ENCODE assay signal across 8 mouse cellular contexts in the genomic region with DNA sequence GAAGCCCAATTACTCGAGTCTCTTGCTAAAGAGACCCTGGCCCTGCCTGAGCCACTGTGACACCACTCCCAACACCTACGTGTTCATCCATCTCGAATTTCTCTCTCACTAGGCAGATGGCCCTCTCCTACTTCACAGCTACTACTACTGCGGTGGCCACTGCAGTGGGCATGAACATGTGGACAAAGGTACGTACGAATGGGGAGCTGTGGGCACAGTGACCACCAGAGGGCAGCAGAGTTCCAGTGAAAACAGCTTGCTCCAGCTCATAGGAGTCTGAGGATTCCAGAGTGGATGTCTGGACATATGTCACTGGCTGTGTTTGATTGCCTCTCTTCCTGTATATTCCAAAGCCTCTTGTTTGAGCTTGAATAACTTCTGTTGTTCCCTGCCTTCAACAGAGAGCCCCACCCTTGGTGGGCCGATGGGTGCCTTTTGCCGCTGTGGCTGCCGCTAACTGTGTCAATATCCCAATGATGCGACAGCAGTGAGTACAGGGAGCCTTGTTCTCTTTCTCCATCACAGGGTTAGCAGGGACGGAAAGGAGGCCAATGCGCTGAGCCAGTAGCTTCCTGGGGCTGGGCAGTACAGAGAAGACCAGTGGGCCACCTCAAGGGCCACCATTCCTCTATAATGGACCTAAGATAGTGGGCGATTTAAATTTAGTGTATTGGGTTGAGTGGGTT. TPM values are rescaled to one million over a fixed set of nuclear protein-coding genes. Genes with fewer than 3 reads are reported as not detected.
DNase-seq lines count a peak whose midpoint lies in the region; ATAC-seq and TF ChIP-seq lines count a peak whose summit lies in the region.

No protein-coding gene starts in this region.

- peak; percentile 87 to 96 for DNase-seq in adrenal gland, adult (ENCODE audit: inconsistent age in 2 of 2, low spot score in 1 of 2)
- peak; percentile 93 for DNase-seq in gastrocnemius, postnatal 10 days
- DNase-seq in limb, embryonic 10.5 days (ENCODE audit: low spot score), result peak; percentile 93

- H3K4me2 ChIP-seq in intestine, embryonic 16.5 days (ENCODE audit: low read depth, low read length), result no peak overlapping the region
- H3K4me2 ChIP-seq in midbrain, embryonic 13.5 days (replicated peaks), result no peak overlapping the region

- no peaks in the 10 kb centered on the region for H3K9me3 ChIP-seq in intestine, embryonic 16.5 days (ENCODE audit: control insufficient read depth, low read length)
- H3K9me3 ChIP-seq in limb, embryonic 10.5 days (replicated peaks), result no peaks in the 10 kb centered on the region
- H3K9me3 ChIP-seq in midbrain, embryonic 13.5 days, result no peaks in the 10 kb centered on the region

- peak; percentile 72; the same call in 1 of the 2 replicates for ATAC-seq in common myeloid progenitor, adult 5-6 weeks (replicated peaks; ENCODE audit: low read depth, poor library complexity, severe bottlenecking)
- ATAC-seq in intestine, embryonic 16.5 days, result peak; percentile 52
- peak; percentile 85 for ATAC-seq in midbrain, embryonic 13.5 days
- ATAC-seq in inflammation-experienced regulatory T-cells, adult 6 months, result no peak

- TF ChIP-seq CTCF in small intestine, adult 2 months (IDR thresholded peaks at IDR 0.05; ENCODE audit: extremely low read depth, insufficient read length, insufficient replicate concordance, low read depth, low read length), result peak; percentile 94; the same call in 1 of the 2 replicates

- no peak overlapping the region for H3K4me3 ChIP-seq in intestine, embryonic 16.5 days (ENCODE audit: low read length)
- no peak overlapping the region for H3K4me3 ChIP-seq in limb, embryonic 10.5 days
- H3K4me3 ChIP-seq in midbrain, embryonic 13.5 days (replicated peaks), result no peak overlapping the region
- no peak overlapping the region for H3K4me3 ChIP-seq in small intestine, adult 2 months (ENCODE audit: low read depth, low read length)

- no peak for TF ChIP-seq POLR2A in small intestine, adult 2 months (IDR thresholded peaks at IDR 0.05; ENCODE audit: low read depth, low read length)

- no peaks in the 10 kb centered on the region for H3K4me1 ChIP-seq in intestine, embryonic 16.5 days (ENCODE audit: control insufficient read depth, insufficient read depth, low read length)
- no peaks in the 10 kb centered on the region for H3K4me1 ChIP-seq in limb, embryonic 10.5 days
- no peaks in the 10 kb centered on the region for H3K4me1 ChIP-seq in midbrain, embryonic 13.5 days (replicated peaks)
- no peaks in the 10 kb centered on the region for H3K4me1 ChIP-seq in small intestine, adult 2 months (ENCODE audit: control insufficient read depth, insufficient read depth, insufficient read length, low read length)

- no peaks in the 10 kb centered on the region for H3K27me3 ChIP-seq in intestine, embryonic 16.5 days (replicated peaks; ENCODE audit: control insufficient read depth, insufficient read depth, low read length)
- no peaks in the 10 kb centered on the region for H3K27me3 ChIP-seq in limb, embryonic 10.5 days (ENCODE audit: low read depth, poor library complexity, severe bottlenecking)
- no peaks in the 10 kb centered on the region for H3K27me3 ChIP-seq in midbrain, embryonic 13.5 days
- H3K27me3 ChIP-seq in small intestine, adult 2 months (ENCODE audit: control insufficient read depth, insufficient read depth, low read length), result no peaks in the 10 kb centered on the region

- no peaks in the 10 kb centered on the region for H3K36me3 ChIP-seq in intestine, embryonic 16.5 days (ENCODE audit: control insufficient read depth, insufficient read depth, low read length)
- peaks cover 74% of the 10 kb centered on the region for H3K36me3 ChIP-seq in limb, embryonic 10.5 days
- H3K36me3 ChIP-seq in midbrain, embryonic 13.5 days, result peaks cover 46% of the 10 kb centered on the region
- H3K36me3 ChIP-seq in small intestine, adult 2 months (ENCODE audit: control insufficient read depth, insufficient read depth, low read length), result no peaks in the 10 kb centered on the region

- no peak overlapping the region for H3K27ac ChIP-seq in intestine, embryonic 16.5 days (ENCODE audit: low read length)
- no peak overlapping the region for H3K27ac ChIP-seq in limb, embryonic 10.5 days
- H3K27ac ChIP-seq in midbrain, embryonic 13.5 days, result no peak overlapping the region
- no peak overlapping the region for H3K27ac ChIP-seq in small intestine, adult 2 months (ENCODE audit: insufficient read depth, low read depth, low read length)

- WGBS in intestine, embryonic 16.5 days, result 57% methylated on average over 13 of the region's 13 CpGs
- 59% methylated on average over 13 of the region's 13 CpGs for WGBS in limb, embryonic 10.5 days
- WGBS in midbrain, embryonic 13.5 days, result 58% methylated on average over 13 of the region's 13 CpGs
- 62% methylated on average over 13 of the region's 13 CpGs for WGBS in small intestine, adult 2 months

- H3K9ac ChIP-seq in intestine, embryonic 16.5 days (ENCODE audit: low read depth, low read length), result no peak overlapping the region
- no peak overlapping the region for H3K9ac ChIP-seq in midbrain, embryonic 13.5 days (replicated peaks)

RNA-seq across cellular contexts. Expression of a gene that starts 10.9 kb away (rescaled TPM):
- 19.1 and 27.7 TPM in 2 replicates for total RNA-seq in common myeloid progenitor, adult 5-6 weeks (2017)
- 10 to 100 TPM; 38.3 to 41.6 TPM for total RNA-seq in gastrocnemius, postnatal 10 days (2021)
- polyA plus RNA-seq in intestine, embryonic 16.5 days (2015; fragmentation: Nextera tagmentation; extraction: Ambion mirVana), result 39.3 and 40.0 TPM in 2 replicates
- polyA plus RNA-seq in limb, embryonic 10.5 days (2016; fragmentation: Nextera tagmentation; extraction: Ambion mirVana), result 49.8 and 52.3 TPM in 2 replicates
- polyA plus RNA-seq in midbrain, embryonic 13.5 days (2015; fragmentation: Nextera tagmentation; extraction: Ambion mirVana), result 38.9 and 41.9 TPM in 2 replicates
- 24.8 and 42.4 TPM in 2 replicates for polyA plus RNA-seq in small intestine, adult 2 months (2012; rRNA removed)
- polyA plus RNA-seq in inflammation-experienced regulatory T-cells, adult 6 months (2017; shearing (Covaris generic)), result 10 to 100 TPM; 16.4 to 19.4 (median 16.5) TPM

RNA-seq across cellular contexts. Expression of a gene that starts 14.8 kb away (rescaled TPM):
- 8.9 and 13.3 TPM in 2 replicates for total RNA-seq in common myeloid progenitor, adult 5-6 weeks (2017)
- total RNA-seq in gastrocnemius, postnatal 10 days (2021), result 1 to 10 TPM; 5.5 to 7.3 TPM
- polyA plus RNA-seq in intestine, embryonic 16.5 days (2015; fragmentation: Nextera tagmentation; extraction: Ambion mirVana), result 16.7 and 18.1 TPM in 2 replicates
- polyA plus RNA-seq in limb, embryonic 10.5 days (2016; fragmentation: Nextera tagmentation; extraction: Ambion mirVana), result 19.0 and 21.7 TPM in 2 replicates
- polyA plus RNA-seq in midbrain, embryonic 13.5 days (2015; fragmentation: Nextera tagmentation; extraction: Ambion mirVana), result 10.3 and 11.9 TPM in 2 replicates
- 1.3 and 1.6 TPM in 2 replicates for polyA plus RNA-seq in small intestine, adult 2 months (2012; rRNA removed)
- polyA plus RNA-seq in inflammation-experienced regulatory T-cells, adult 6 months (2017; shearing (Covaris generic)), result 1 to 10 TPM; 3.8 to 9.2 (median 8.7) TPM

RNA-seq across cellular contexts. Expression of a gene that starts 15.0 kb away (rescaled TPM):
- 25.5 and 27.3 TPM in 2 replicates for total RNA-seq in common myeloid progenitor, adult 5-6 weeks (2017)
- total RNA-seq in gastrocnemius, postnatal 10 days (2021), result 10 to 100 TPM; 48.9 to 50.5 TPM
- 53.9 and 64.5 TPM in 2 replicates for polyA plus RNA-seq in intestine, embryonic 16.5 days (2015; fragmentation: Nextera tagmentation; extraction: Ambion mirVana)
- 164 and 173 TPM in 2 replicates for polyA plus RNA-seq in limb, embryonic 10.5 days (2016; fragmentation: Nextera tagmentation; extraction: Ambion mirVana)
- polyA plus RNA-seq in midbrain, embryonic 13.5 days (2015; fragmentation: Nextera tagmentation; extraction: Ambion mirVana), result 226 and 238 TPM in 2 replicates
- 1.3 and 2.1 TPM in 2 replicates for polyA plus RNA-seq in small intestine, adult 2 months (2012; rRNA removed)
- polyA plus RNA-seq in inflammation-experienced regulatory T-cells, adult 6 months (2017; shearing (Covaris generic)), result 10 to 100 TPM; 25.9 to 27.1 (median 26.8) TPM
